Mouse (Mus musculus) forebrain, embryonic 11.5 days (tissue): ENCODE results near the gene Vapa. TPM values are rescaled to one million over a fixed set of nuclear protein-coding genes. Genes with fewer than 3 reads are reported as not detected.

Experiments
- polyA plus RNA-seq: library from polyadenylated mRNA; unstranded; fragments of >200 nt; fragmentation: Nextera tagmentation; extraction: Ambion mirVana; gene quantifications from 2 replicates; pipeline ENCODE4 v1.2.1, GENCODE M21; 2014

The Vapa gene
- polyA plus RNA-seq, 1 experiment from 2014 or later: 224 TPM

Other genes with a start within 250 kb of the Vapa start
- 0.12 TPM in 1 of 2 replicates, not detected in the other for gene Tmem232, start 72.8 kb downstream of the Vapa start, polyA plus RNA-seq
- 0.24 and 0.39 TPM in 2 replicates for gene Txndc2, start 28.6 kb upstream of the Vapa start, polyA plus RNA-seq
- gene Rab31, start 159.2 kb upstream of the Vapa start, polyA plus RNA-seq: 72.9 and 73.4 TPM in 2 replicates
- gene Ppp4r1, start 169.0 kb upstream of the Vapa start, polyA plus RNA-seq: 63.7 and 64.5 TPM in 2 replicates